Mouse (Mus musculus): ENCODE measurements around the gene Sertad2. TPM values are rescaled to one million over a fixed set of nuclear protein-coding genes. Genes with fewer than 3 reads are reported as not detected.

Sertad2 gene
- polyA plus RNA-seq, 1 experiment from 2014 or later, result 23.6 TPM

DNA sequence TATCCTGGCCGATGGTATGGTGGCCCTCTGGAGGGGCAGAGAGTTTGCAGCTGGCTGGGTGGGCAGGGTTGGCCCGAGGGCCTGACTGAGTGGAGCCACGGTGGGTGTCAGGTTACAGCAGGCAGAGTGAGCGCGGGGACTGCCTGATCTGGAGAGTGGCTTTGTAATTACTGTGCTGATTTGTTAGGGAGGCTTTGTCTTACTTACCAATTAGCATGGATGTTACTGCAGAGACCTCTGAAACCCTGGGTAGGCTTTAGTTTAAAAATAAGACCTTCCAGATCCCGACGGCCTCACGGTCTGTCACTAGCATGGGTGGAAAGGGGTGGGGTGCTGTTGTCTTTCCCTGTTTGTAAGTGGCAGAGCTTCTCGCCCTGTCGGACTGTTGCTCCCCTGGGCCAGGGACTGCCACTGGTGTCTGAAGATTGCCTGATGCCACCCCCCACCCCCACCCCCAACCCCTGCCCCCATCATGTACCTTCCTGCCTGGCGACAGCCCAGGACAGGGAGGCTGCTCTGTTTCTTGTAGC lies 96.9 kb downstream of the Sertad2 start:
- Histone ChIP-seq H3K27me3 (ENCODE audit: control insufficient read depth, insufficient read depth, low read length) (no peaks in the 10 kb centered on the region), H3K4me3 (ENCODE audit: low read depth, low read length) (peak overlapping the region; percentile 14; the same call in 1 of the 2 replicates), H3K4me1 (ENCODE audit: control insufficient read depth, insufficient read depth, low read length) (peaks cover 39% of the 10 kb centered on the region), H3K36me3 (ENCODE audit: control insufficient read depth, insufficient read depth, low read length) (no peaks in the 10 kb centered on the region), H3K27ac (replicated peaks; ENCODE audit: low read depth, low read length) (peak overlapping the region; percentile 73), H3K9ac (ENCODE audit: low read length) (peak overlapping the region; percentile 43), H3K4me2 (ENCODE audit: low read depth, severe bottlenecking) (peak overlapping the region; percentile 49), H3K9me3 (ENCODE audit: control insufficient read depth, low read length) (no peaks in the 10 kb centered on the region)
- peak; percentile 90 for ATAC-seq (ENCODE audit: insufficient number of reproducible peaks, low FRiP score, low TSS enrichment, low read depth)
- DNase-seq (ENCODE audit: low spot score), result peak; percentile 86
- WGBS, result 1% methylated on average over 11 of the region's 11 CpGs

DNA sequence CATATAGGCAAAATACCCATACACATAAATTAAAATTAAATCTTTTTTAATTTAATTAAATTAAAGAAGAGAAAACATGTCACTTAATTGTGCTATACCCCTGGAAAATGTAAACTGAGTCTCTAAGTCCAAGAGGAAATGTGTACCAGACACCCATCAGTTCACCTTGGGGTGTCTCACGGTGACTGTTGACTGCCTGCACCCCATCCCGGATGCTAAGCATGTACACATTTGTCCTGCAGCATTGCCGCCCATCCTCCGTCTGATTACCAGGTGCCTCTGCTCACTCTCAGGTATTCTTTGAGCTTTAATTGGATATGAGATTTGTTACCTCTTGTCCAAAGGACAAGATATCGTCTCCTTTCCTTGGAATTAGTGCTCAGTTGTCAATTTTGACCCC lies 99.3 kb downstream of the Sertad2 start:
- WGBS, result 74% methylated on average over 5 of the region's 5 CpGs
- peaks cover 44% of the 10 kb centered on the region for H3K4me1 ChIP-seq (ENCODE audit: control insufficient read depth, insufficient read depth, low read length)
- H3K9ac ChIP-seq (ENCODE audit: low read length), result no peak overlapping the region
- H3K27ac ChIP-seq (replicated peaks; ENCODE audit: low read depth, low read length), result no peak overlapping the region
- DNase-seq (ENCODE audit: low spot score) (no peak), ATAC-seq (ENCODE audit: insufficient number of reproducible peaks, low FRiP score, low TSS enrichment, low read depth) (no peak)
- H3K9me3 ChIP-seq (ENCODE audit: control insufficient read depth, low read length), result no peaks in the 10 kb centered on the region
- no peaks in the 10 kb centered on the region for H3K36me3 ChIP-seq (ENCODE audit: control insufficient read depth, insufficient read depth, low read length)
- H3K4me2 ChIP-seq (ENCODE audit: low read depth, severe bottlenecking), result no peak overlapping the region
- H3K4me3 ChIP-seq (ENCODE audit: low read depth, low read length), result no peak overlapping the region
- no peaks in the 10 kb centered on the region for H3K27me3 ChIP-seq (ENCODE audit: control insufficient read depth, insufficient read depth, low read length)

GRCm38 (mm10) chr11:20643161-20643560 lies 100.1 kb downstream of the Sertad2 start:
- no peaks in the 10 kb centered on the region for H3K9me3 ChIP-seq (ENCODE audit: control insufficient read depth, low read length)
- H3K4me1 ChIP-seq (ENCODE audit: control insufficient read depth, insufficient read depth, low read length), result peaks cover 53% of the 10 kb centered on the region
- no peak overlapping the region for H3K4me3 ChIP-seq (ENCODE audit: low read depth, low read length)
- no peak overlapping the region for H3K4me2 ChIP-seq (ENCODE audit: low read depth, severe bottlenecking)
- no peak overlapping the region for H3K27ac ChIP-seq (replicated peaks; ENCODE audit: low read depth, low read length)
- no peak for DNase-seq (ENCODE audit: low spot score)
- H3K9ac ChIP-seq (ENCODE audit: low read length), result no peak overlapping the region
- 33% methylated on average over 5 of the region's 5 CpGs for WGBS
- no peaks in the 10 kb centered on the region for H3K36me3 ChIP-seq (ENCODE audit: control insufficient read depth, insufficient read depth, low read length)
- ATAC-seq (ENCODE audit: insufficient number of reproducible peaks, low FRiP score, low TSS enrichment, low read depth), result no peak
- no peaks in the 10 kb centered on the region for H3K27me3 ChIP-seq (ENCODE audit: control insufficient read depth, insufficient read depth, low read length)

GRCm38 (mm10) chr11:20644166-20644565 lies 101.1 kb downstream of the Sertad2 start:
- no peak for DNase-seq (ENCODE audit: low spot score)
- WGBS, result 59% methylated on average over 1 of the region's 1 CpGs

DNA sequence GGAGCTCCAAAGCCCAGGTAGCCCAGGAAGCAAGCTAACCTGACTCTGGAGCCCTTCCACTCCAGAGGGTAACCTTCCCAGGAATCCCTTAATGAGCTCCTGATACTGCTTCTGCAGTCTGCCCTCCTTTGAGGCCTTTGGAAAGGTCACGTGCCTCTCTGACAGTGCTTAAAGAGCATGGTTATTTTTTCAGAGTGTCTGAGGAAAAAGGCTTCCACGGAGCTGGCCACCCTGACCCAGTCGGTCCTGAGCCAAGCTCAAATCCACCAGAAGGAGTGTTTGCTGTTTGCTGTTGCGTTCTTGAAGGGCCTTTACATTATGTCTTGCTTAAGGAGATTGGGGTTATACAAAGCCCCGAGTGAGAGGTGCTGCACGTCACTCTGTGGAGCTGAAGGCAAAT lies 101.8 kb downstream of the Sertad2 start:
- Histone ChIP-seq H3K27ac (replicated peaks; ENCODE audit: low read depth, low read length) (no peak overlapping the region), H3K9me3 (ENCODE audit: control insufficient read depth, low read length) (no peaks in the 10 kb centered on the region), H3K27me3 (ENCODE audit: control insufficient read depth, insufficient read depth, low read length) (no peaks in the 10 kb centered on the region), H3K9ac (ENCODE audit: low read length) (no peak overlapping the region), H3K4me1 (ENCODE audit: control insufficient read depth, insufficient read depth, low read length) (peaks cover 46% of the 10 kb centered on the region), H3K4me2 (ENCODE audit: low read depth, severe bottlenecking) (no peak overlapping the region), H3K36me3 (ENCODE audit: control insufficient read depth, insufficient read depth, low read length) (no peaks in the 10 kb centered on the region), H3K4me3 (ENCODE audit: low read depth, low read length) (no peak overlapping the region)
- ATAC-seq (ENCODE audit: insufficient number of reproducible peaks, low FRiP score, low TSS enrichment, low read depth) (no peak), DNase-seq (ENCODE audit: low spot score) (no peak)
- WGBS, result 51% methylated on average over 6 of the region's 6 CpGs

More at GRCm38 (mm10) chr11:20644166-20644565, 101.1 kb downstream of the Sertad2 start:
- Histone ChIP-seq H3K4me1 (ENCODE audit: control insufficient read depth, insufficient read depth, low read length) (peaks cover 53% of the 10 kb centered on the region), H3K36me3 (ENCODE audit: control insufficient read depth, insufficient read depth, low read length) (no peaks in the 10 kb centered on the region), H3K4me2 (ENCODE audit: low read depth, severe bottlenecking) (no peak overlapping the region), H3K27ac (replicated peaks; ENCODE audit: low read depth, low read length) (no peak overlapping the region), H3K27me3 (ENCODE audit: control insufficient read depth, insufficient read depth, low read length) (no peaks in the 10 kb centered on the region), H3K4me3 (ENCODE audit: low read depth, low read length) (no peak overlapping the region), H3K9me3 (ENCODE audit: control insufficient read depth, low read length) (no peaks in the 10 kb centered on the region), H3K9ac (ENCODE audit: low read length) (no peak overlapping the region)
- ATAC-seq (ENCODE audit: insufficient number of reproducible peaks, low FRiP score, low TSS enrichment, low read depth), result no peak

- Histone ChIP-seq H3K4me2 (ENCODE audit: low read depth, severe bottlenecking) (no peak overlapping the region), H3K9me3 (ENCODE audit: control insufficient read depth, low read length) (no peaks in the 10 kb centered on the region), H3K27me3 (ENCODE audit: control insufficient read depth, insufficient read depth, low read length) (no peaks in the 10 kb centered on the region), H3K9ac (ENCODE audit: low read length) (no peak overlapping the region), H3K36me3 (ENCODE audit: control insufficient read depth, insufficient read depth, low read length) (no peaks in the 10 kb centered on the region), H3K27ac (replicated peaks; ENCODE audit: low read depth, low read length) (no peak overlapping the region), H3K4me3 (ENCODE audit: low read depth, low read length) (no peak overlapping the region), H3K4me1 (ENCODE audit: control insufficient read depth, insufficient read depth, low read length) (peaks cover 40% of the 10 kb centered on the region)
- DNase-seq (ENCODE audit: low spot score) (no peak), ATAC-seq (ENCODE audit: insufficient number of reproducible peaks, low FRiP score, low TSS enrichment, low read depth) (no peak)
- 71% methylated on average over 3 of the region's 3 CpGs for WGBS
Observed at GRCm38 (mm10) chr11:20645521-20645920, 102.5 kb downstream of the Sertad2 start.

DNA sequence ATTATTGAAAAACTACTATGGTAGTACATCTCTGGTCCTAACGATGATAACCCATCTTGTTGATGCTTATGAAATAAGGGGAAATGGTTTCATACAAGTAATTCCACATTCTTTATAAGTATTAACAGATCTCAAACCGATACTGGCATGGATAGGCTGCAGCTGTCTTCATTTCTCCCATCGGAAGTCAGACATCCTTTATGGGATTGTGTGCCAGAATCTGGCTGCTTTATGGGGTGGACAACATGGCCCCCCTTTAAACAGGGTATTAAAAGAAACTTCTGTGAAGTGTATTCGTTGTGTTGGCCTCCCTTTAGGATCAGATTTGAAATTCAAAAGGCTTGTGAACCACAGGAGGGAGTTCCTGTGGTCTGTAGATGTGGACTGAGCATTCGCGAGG lies 103.1 kb downstream of the Sertad2 start:
- ATAC-seq (ENCODE audit: insufficient number of reproducible peaks, low FRiP score, low TSS enrichment, low read depth) (no peak), DNase-seq (ENCODE audit: low spot score) (no peak)
- H3K4me2 ChIP-seq (ENCODE audit: low read depth, severe bottlenecking), result no peak overlapping the region
- H3K4me3 ChIP-seq (ENCODE audit: low read depth, low read length), result no peak overlapping the region
- H3K27me3 ChIP-seq (ENCODE audit: control insufficient read depth, insufficient read depth, low read length), result no peaks in the 10 kb centered on the region
- H3K9me3 ChIP-seq (ENCODE audit: control insufficient read depth, low read length), result no peaks in the 10 kb centered on the region
- H3K9ac ChIP-seq (ENCODE audit: low read length), result no peak overlapping the region
- peaks cover 34% of the 10 kb centered on the region for H3K4me1 ChIP-seq (ENCODE audit: control insufficient read depth, insufficient read depth, low read length)
- no peaks in the 10 kb centered on the region; the same call in 1 of the 2 replicates for H3K36me3 ChIP-seq (ENCODE audit: control insufficient read depth, insufficient read depth, low read length)
- H3K27ac ChIP-seq (replicated peaks; ENCODE audit: low read depth, low read length), result no peak overlapping the region
- 56% methylated on average over 6 of the region's 6 CpGs for WGBS

DNA sequence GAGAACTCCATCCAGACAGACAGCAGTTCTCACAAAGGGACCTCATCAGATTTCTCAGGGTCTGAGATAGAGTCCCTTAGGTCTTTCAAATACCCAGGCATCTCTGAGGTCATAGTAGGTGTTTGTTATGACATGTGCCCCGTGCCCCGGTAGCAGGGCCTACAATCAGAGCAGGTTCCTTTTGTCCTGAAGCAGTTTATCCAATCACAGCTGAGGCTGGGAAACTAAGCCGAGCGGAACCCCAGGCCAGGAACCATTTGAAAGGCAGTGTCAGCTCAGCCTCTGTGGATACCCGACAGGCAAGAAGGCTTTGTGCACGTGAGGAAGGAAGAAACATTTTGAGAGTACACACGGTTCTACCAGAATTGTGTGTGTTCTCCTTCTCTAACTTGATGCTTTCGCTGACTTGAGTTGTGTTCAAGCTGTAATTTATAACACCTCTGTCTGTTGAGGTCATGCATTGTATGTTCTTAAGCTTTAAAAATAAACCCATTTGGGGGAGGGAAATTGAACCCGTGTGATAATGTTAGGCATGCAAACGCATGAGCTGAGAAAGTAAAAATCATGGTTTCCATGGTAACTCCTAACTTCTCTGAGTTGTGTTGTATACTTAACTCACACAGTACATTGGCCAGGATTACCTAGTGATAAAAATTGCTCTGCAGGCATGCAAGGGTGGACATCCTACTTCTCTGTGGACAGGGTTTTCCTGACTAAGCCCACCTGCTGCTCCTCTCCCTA lies 104.1 kb downstream of the Sertad2 start:
- no peak overlapping the region for H3K9ac ChIP-seq (ENCODE audit: low read length)
- no peaks in the 10 kb centered on the region; the same call in 1 of the 2 replicates for H3K36me3 ChIP-seq (ENCODE audit: control insufficient read depth, insufficient read depth, low read length)
- no peak overlapping the region for H3K27ac ChIP-seq (replicated peaks; ENCODE audit: low read depth, low read length)
- H3K9me3 ChIP-seq (ENCODE audit: control insufficient read depth, low read length), result no peaks in the 10 kb centered on the region
- no peak for ATAC-seq (ENCODE audit: insufficient number of reproducible peaks, low FRiP score, low TSS enrichment, low read depth)
- WGBS, result 67% methylated on average over 10 of the region's 10 CpGs
- H3K27me3 ChIP-seq (ENCODE audit: control insufficient read depth, insufficient read depth, low read length), result no peaks in the 10 kb centered on the region
- H3K4me1 ChIP-seq (ENCODE audit: control insufficient read depth, insufficient read depth, low read length), result peaks cover 34% of the 10 kb centered on the region
- H3K4me2 ChIP-seq (ENCODE audit: low read depth, severe bottlenecking), result no peak overlapping the region
- H3K4me3 ChIP-seq (ENCODE audit: low read depth, low read length), result no peak overlapping the region
- DNase-seq (ENCODE audit: low spot score), result no peak

Measured in limb, embryonic 11.5 days (tissue).